Mouse (Mus musculus) heart, postnatal 0 days (tissue): Measurements from ENCODE around the gene Pin4. TPM values are rescaled to one million over a fixed set of nuclear protein-coding genes. Genes with fewer than 3 reads are reported as not detected.

Experiments
- ATAC-seq: fragments of 200-750 bp; cut with Nextera tagmentation; 2 replicates; pipeline ENCODE4 v1.8.0; 2017; ENCODE audit warnings: low read depth, moderate number of reproducible peaks, moderate library complexity; ENCODE audit not compliant: insufficient read depth
- DNase-seq: peaks from one replicate; pipeline ENCODE4 v3.0.0-alpha.2; 2016; ENCODE audit warnings: low spot score
- H3K27ac ChIP-seq: fragments of 300-500 bp; sonication (generic); 2 replicates; pipeline ENCODE4 v1.5.1; 2014; ENCODE audit warnings: low read depth, mild to moderate bottlenecking
- H3K27me3 ChIP-seq: fragments of 300-500 bp; sonication (generic); 2 replicates; pipeline ENCODE4 v1.6.1; 2014; ENCODE audit warnings: low read length, mixed read lengths; ENCODE audit not compliant: control insufficient read depth, insufficient read depth
- H3K36me3 ChIP-seq: fragments of 300-500 bp; sonication (generic); replicated peaks from 2 replicates; pipeline ENCODE4 v1.6.1; 2014; ENCODE audit warnings: low read length, mixed read lengths; ENCODE audit not compliant: control insufficient read depth, insufficient read depth
- H3K4me1 ChIP-seq: fragments of 300-500 bp; sonication (generic); 2 replicates; pipeline ENCODE4 v1.6.1; 2014; ENCODE audit warnings: antibody characterized with exemption; ENCODE audit not compliant: control insufficient read depth, insufficient read depth
- H3K4me2 ChIP-seq: fragments of 300-500 bp; sonication (generic); 2 replicates; pipeline ENCODE4 v1.6.1; 2014; ENCODE audit warnings: low read depth, mild to moderate bottlenecking, low read length, moderate library complexity
- H3K4me3 ChIP-seq: fragments of 300-500 bp; sonication (generic); 2 replicates; pipeline ENCODE4 v1.5.1; 2014; ENCODE audit warnings: low read depth, low read length
- H3K9ac ChIP-seq: fragments of 300-500 bp; sonication (generic); replicated peaks from 2 replicates; pipeline ENCODE4 v1.6.1; 2014; ENCODE audit warnings: low read depth, low read length, mixed read lengths
- H3K9me3 ChIP-seq: fragments of 300-500 bp; sonication (generic); replicated peaks from 2 replicates; pipeline ENCODE4 v1.6.1; 2016; ENCODE audit warnings: low read length; ENCODE audit not compliant: control insufficient read depth
- CTCF ChIP-seq: IDR thresholded peaks from 2 replicates; pipeline ENCODE4 v1.5.1; 2016; ENCODE audit warnings: antibody characterized with exemption, control low read depth, low read depth
- EP300 ChIP-seq: IDR thresholded peaks from 2 replicates; pipeline ENCODE4 v1.6.1; 2016; ENCODE audit warnings: antibody characterized with exemption, low read depth
- WGBS: fragments of 180-500 bp; shearing (Covaris S2); extraction: QIAGEN DNeasy Blood & Tissue Kit; methylation state at CpG from one replicate; pipeline ENCODE4 v1.1.7; 2014; 5-methylcytosine and 5-hydroxymethylcytosine counted together
- polyA plus RNA-seq: library from polyadenylated mRNA; unstranded; fragments of >200 nt; fragmentation: Nextera tagmentation; extraction: Ambion mirVana; gene quantifications from 2 replicates; pipeline ENCODE4 v1.2.1, GENCODE M21; 2015
- total RNA-seq: library from RNA; depleted of rRNA; stranded (reverse); fragments of >200 nt; gene quantifications from 2 replicates; pipeline ENCODE4 v1.2.3, GENCODE M21; 2014; ENCODE audit warnings: low replicate concordance; rRNA removed

The Pin4 gene
- total and polyA plus RNA-seq, 2 experiments from 2014 or later, result 69.3 TPM; not detected in 1

DNA sequence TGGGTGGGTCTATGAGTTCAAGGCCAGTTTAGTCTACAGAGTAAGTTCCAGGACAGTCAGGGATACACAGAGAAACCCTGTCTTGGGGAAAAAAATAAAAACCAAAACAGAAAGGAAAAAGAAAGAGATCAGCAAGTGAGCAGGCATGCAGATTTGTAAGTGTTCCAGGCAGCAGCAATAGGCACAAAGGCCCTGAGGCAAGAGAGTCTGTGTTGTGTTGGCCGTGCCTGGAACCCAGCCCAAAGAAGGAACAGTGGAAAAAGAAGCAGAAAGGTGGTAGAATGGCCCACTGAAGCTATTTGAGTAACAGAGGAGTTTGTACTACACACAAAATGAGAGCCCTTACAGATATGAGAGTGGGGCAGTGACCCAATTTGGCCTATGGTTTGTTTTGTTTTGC, 50.5 kb downstream of the Pin4 start:
- ATAC-seq, result no peak
- Histone ChIP-seq H3K27me3 (no peaks in the 10 kb centered on the region), H3K36me3 (no peaks in the 10 kb centered on the region), H3K4me2 (no peak overlapping the region), H3K9ac (no peak overlapping the region), H3K9me3 (no peaks in the 10 kb centered on the region), H3K4me1 (no peaks in the 10 kb centered on the region), H3K27ac (no peak overlapping the region), H3K4me3 (no peak overlapping the region)
- DNase-seq, result no peak
- 50% methylated on average over 1 of the region's 1 CpGs for WGBS
- TF ChIP-seq CTCF (no peak), EP300 (no peak)

DNA sequence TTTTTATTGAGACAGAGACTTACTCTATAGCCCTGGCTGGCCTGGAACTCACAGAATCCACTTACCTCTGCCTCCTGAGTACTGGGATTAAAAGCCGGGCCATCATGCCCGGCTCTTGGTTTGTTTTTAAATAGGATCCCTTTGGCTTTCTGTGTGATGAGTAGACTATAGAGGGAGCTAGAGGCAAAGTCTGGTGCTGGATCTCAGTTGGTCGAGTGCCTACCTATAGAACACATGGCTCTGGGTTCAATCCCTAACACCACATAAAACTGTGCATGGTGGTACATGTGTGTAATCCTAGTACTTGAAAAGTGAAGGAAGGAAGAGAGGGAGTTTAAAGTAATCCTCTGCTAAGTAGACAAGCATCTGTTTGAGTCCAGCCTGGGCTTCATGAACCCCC, 50.9 kb downstream of the Pin4 start:
- Histone ChIP-seq H3K4me2 (no peak overlapping the region), H3K4me3 (no peak overlapping the region), H3K9me3 (no peaks in the 10 kb centered on the region), H3K27me3 (no peaks in the 10 kb centered on the region), H3K9ac (no peak overlapping the region), H3K27ac (no peak overlapping the region), H3K4me1 (no peaks in the 10 kb centered on the region), H3K36me3 (no peaks in the 10 kb centered on the region)
- no peak for TF ChIP-seq EP300
- no peak for TF ChIP-seq CTCF
- DNase-seq (no peak), ATAC-seq (no peak)
- 45% methylated on average over 3 of the region's 3 CpGs for WGBS

DNA sequence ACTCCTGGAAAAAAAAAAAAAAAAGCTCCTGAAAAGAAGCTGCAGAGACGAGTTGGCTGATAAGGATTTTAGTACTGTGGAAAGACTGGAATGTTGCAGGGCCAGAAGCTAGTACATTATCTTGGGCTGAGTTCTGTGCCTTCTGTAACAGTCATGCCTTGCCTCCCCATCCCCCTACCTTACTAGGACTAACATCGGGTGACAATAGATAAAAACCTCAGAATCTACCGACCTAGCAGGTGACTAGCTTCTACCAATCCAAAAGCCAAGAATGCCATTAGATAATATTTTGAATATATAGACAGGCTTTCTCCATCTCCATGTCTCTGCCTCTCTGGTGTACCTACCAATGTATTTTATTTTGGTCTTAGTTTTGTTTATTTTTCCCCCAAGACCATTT, 51.7 kb downstream of the Pin4 start:
- H3K4me3 ChIP-seq, result no peak overlapping the region
- H3K9me3 ChIP-seq, result no peaks in the 10 kb centered on the region
- no peak for ATAC-seq
- TF ChIP-seq CTCF (no peak), EP300 (no peak)
- no peaks in the 10 kb centered on the region for H3K27me3 ChIP-seq
- DNase-seq, result no peak
- no peaks in the 10 kb centered on the region for H3K36me3 ChIP-seq
- no peak overlapping the region for H3K27ac ChIP-seq
- H3K9ac ChIP-seq, result no peak overlapping the region
- H3K4me1 ChIP-seq, result no peaks in the 10 kb centered on the region
- H3K4me2 ChIP-seq, result no peak overlapping the region
- WGBS, result 26% methylated on average over 3 of the region's 3 CpGs

DNA sequence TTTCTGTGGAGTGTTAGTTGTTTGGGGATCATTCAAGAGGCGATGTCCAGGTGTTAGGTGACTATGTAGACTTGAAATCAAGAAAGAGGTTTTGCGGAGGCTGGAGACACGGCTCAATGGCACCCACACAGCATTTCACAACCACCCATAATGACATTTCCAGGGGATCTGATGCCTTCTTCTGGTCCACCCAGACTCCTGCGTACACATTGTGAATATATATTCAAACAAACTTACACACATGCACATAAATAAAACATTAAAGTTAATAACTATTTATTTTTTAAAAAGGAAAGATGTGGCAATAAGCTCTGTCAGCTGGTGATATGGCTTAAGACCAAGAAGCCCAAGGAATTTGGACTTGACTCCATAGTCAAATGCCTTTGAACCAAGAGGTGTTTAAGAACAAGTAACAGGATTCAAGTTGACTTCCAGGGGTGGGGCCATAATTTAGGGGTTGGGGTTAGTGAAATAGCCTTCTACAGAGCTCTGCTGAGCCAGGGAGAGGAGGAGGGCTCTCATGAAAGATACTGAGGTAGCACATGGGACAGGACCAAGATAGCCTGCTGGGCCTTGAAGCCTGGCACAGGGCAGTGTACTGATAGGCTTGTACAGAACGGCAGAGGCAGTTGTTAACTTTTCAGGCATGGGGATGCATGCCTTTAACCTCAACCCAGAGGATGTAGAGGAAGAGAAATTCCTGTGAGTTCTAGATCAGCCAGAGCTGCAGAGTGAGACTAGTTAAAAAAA, 56.5 kb downstream of the Pin4 start:
- Histone ChIP-seq H3K36me3 (no peaks in the 10 kb centered on the region), H3K4me1 (no peaks in the 10 kb centered on the region), H3K4me3 (no peak overlapping the region), H3K27me3 (no peaks in the 10 kb centered on the region), H3K9me3 (no peaks in the 10 kb centered on the region), H3K4me2 (no peak overlapping the region), H3K9ac (no peak overlapping the region), H3K27ac (no peak overlapping the region)
- no peak for TF ChIP-seq CTCF
- no peak for TF ChIP-seq EP300
- ATAC-seq (no peak), DNase-seq (no peak)
- WGBS, result 72% methylated on average over 5 of the region's 5 CpGs

Other genes starting within 250 kb of the Pin4 start
- gene Rtl5, start 48.1 kb upstream of the Pin4 start, total RNA-seq, result 0.04 and 3.3 TPM in 2 replicates
- 0.59 and 0.81 TPM in 2 replicates for gene Rtl5, start 48.1 kb upstream of the Pin4 start, polyA plus RNA-seq
- 3.7 and 4.9 TPM in 2 replicates for gene Ercc6l, start 37.6 kb downstream of the Pin4 start, total RNA-seq
- gene Ercc6l, start 37.6 kb downstream of the Pin4 start, polyA plus RNA-seq, result 1.3 and 1.8 TPM in 2 replicates
- gene Rps4x, start 69.9 kb downstream of the Pin4 start, total RNA-seq, result 985 and 1,055 TPM in 2 replicates
- gene Rps4x, start 69.9 kb downstream of the Pin4 start, polyA plus RNA-seq, result 388 and 415 TPM in 2 replicates
- 163 TPM in 2 replicates for gene Cited1, start 132.7 kb downstream of the Pin4 start, total RNA-seq
- 199 and 208 TPM in 2 replicates for gene Cited1, start 132.7 kb downstream of the Pin4 start, polyA plus RNA-seq